Mouse (Mus musculus): ENCODE results near the gene 2200002D01Rik. TPM values are rescaled to one million over a fixed set of nuclear protein-coding genes. Genes with fewer than 3 reads are reported as not detected.

2200002D01Rik gene
- total RNA-seq, 1 experiment, result 20.0 TPM

GRCm38 (mm10) chr7:29259781-29260730 is 11.8 kb upstream of the 2200002D01Rik start:
- peaks cover 46% of the 10 kb centered on the region for H3K36me3 ChIP-seq (ENCODE audit: control insufficient read depth, insufficient read depth, low read length, poor library complexity, severe bottlenecking)
- DNase-seq (ENCODE audit: low read depth, low spot score), result no peak
- peaks cover 0 to 7% of the 10 kb centered on the region in 2 experiments; a peak in 2 of 4 replicates for H3K4me1 ChIP-seq (ENCODE audit: control insufficient read depth in 2 of 2, insufficient read depth in 2 of 2, low read length in 2 of 2, poor library complexity in 1 of 2)
- no peaks in the 10 kb centered on the region for H3K9me3 ChIP-seq (ENCODE audit: control insufficient read depth, insufficient read depth, low read depth, low read length)
- in situ Hi-C loops (cut with MboI; ENCODE audit: low sequenced_read_pairs in 2 of 2, unreplicated experiment in 2 of 2), result no loop called here
- H3K4me3 ChIP-seq (ENCODE audit: insufficient read depth in 1 of 2, low read depth in 1 of 2, low read length in 2 of 2, poor library complexity in 1 of 2, severe bottlenecking in 1 of 2), result no peak overlapping the region
- TF ChIP-seq ZNF384 (IDR thresholded peaks at IDR 0.05; ENCODE audit: low read depth, low read length), result no peak
- TF ChIP-seq MAFK (IDR thresholded peaks at IDR 0.05; ENCODE audit: insufficient read depth, low read depth, low read length), result no peak
- TF ChIP-seq ZC3H11A (IDR thresholded peaks at IDR 0.05; ENCODE audit: borderline replicate concordance, low read depth, low read length), result no peak
- TF ChIP-seq CHD2 (IDR thresholded peaks at IDR 0.05; ENCODE audit: low read depth, low read length), result no peak
- no peak for TF ChIP-seq HCFC1 (IDR thresholded peaks at IDR 0.05; ENCODE audit: borderline replicate concordance, insufficient read depth, low read length)
- no peak overlapping the region for H3K27ac ChIP-seq (ENCODE audit: insufficient read depth, low read depth, low read length, poor library complexity, severe bottlenecking)
- H3K9ac ChIP-seq (ENCODE audit: insufficient read depth, low read depth, low read length, poor library complexity, severe bottlenecking), result no peak overlapping the region

- Histone ChIP-seq H3K9ac (ENCODE audit: insufficient read depth, low read depth, low read length, poor library complexity, severe bottlenecking) (no peak overlapping the region), H3K4me1 (ENCODE audit: control insufficient read depth in 2 of 2, insufficient read depth in 2 of 2, low read length in 2 of 2, poor library complexity in 1 of 2) (peaks cover 0 to 8% of the 10 kb centered on the region in 2 experiments; a peak in 2 of 4 replicates), H3K36me3 (ENCODE audit: control insufficient read depth, insufficient read depth, low read length, poor library complexity, severe bottlenecking) (peaks cover 46% of the 10 kb centered on the region), H3K27ac (ENCODE audit: insufficient read depth, low read depth, low read length, poor library complexity, severe bottlenecking) (no peak overlapping the region), H3K9me3 (ENCODE audit: control insufficient read depth, insufficient read depth, low read depth, low read length) (no peaks in the 10 kb centered on the region), H3K4me3 (ENCODE audit: insufficient read depth in 1 of 2, low read depth in 1 of 2, low read length in 2 of 2, poor library complexity in 1 of 2, severe bottlenecking in 1 of 2) (no peak overlapping the region)
- TF ChIP-seq MAFK (IDR thresholded peaks at IDR 0.05; ENCODE audit: insufficient read depth, low read depth, low read length) (no peak), HCFC1 (IDR thresholded peaks at IDR 0.05; ENCODE audit: borderline replicate concordance, insufficient read depth, low read length) (no peak), ZC3H11A (IDR thresholded peaks at IDR 0.05; ENCODE audit: borderline replicate concordance, low read depth, low read length) (no peak), ZNF384 (IDR thresholded peaks at IDR 0.05; ENCODE audit: low read depth, low read length) (no peak), CHD2 (IDR thresholded peaks at IDR 0.05; ENCODE audit: low read depth, low read length) (no peak)
- DNase-seq (ENCODE audit: low read depth, low spot score), result no peak
- in situ Hi-C loops (cut with MboI; ENCODE audit: low sequenced_read_pairs in 2 of 2, unreplicated experiment in 2 of 2), result no loop called here
Observed at GRCm38 (mm10) chr7:29257368-29257767, 9.1 kb upstream of the 2200002D01Rik start.

- H3K4me1 ChIP-seq (ENCODE audit: control insufficient read depth in 2 of 2, insufficient read depth in 2 of 2, low read length in 2 of 2, poor library complexity in 1 of 2), result peaks cover 0 to 8% of the 10 kb centered on the region in 2 experiments; a peak in 2 of 4 replicates
- TF ChIP-seq ZNF384 (IDR thresholded peaks at IDR 0.05; ENCODE audit: low read depth, low read length) (no peak), ZC3H11A (IDR thresholded peaks at IDR 0.05; ENCODE audit: borderline replicate concordance, low read depth, low read length) (no peak), MAFK (IDR thresholded peaks at IDR 0.05; ENCODE audit: insufficient read depth, low read depth, low read length) (no peak), CHD2 (IDR thresholded peaks at IDR 0.05; ENCODE audit: low read depth, low read length) (no peak), HCFC1 (IDR thresholded peaks at IDR 0.05; ENCODE audit: borderline replicate concordance, insufficient read depth, low read length) (no peak)
- H3K9me3 ChIP-seq (ENCODE audit: control insufficient read depth, insufficient read depth, low read depth, low read length), result no peaks in the 10 kb centered on the region
- no peak for DNase-seq (ENCODE audit: low read depth, low spot score)
- no peak overlapping the region for H3K9ac ChIP-seq (ENCODE audit: insufficient read depth, low read depth, low read length, poor library complexity, severe bottlenecking)
- no peak overlapping the region for H3K4me3 ChIP-seq (ENCODE audit: insufficient read depth in 1 of 2, low read depth in 1 of 2, low read length in 2 of 2, poor library complexity in 1 of 2, severe bottlenecking in 1 of 2)
- H3K36me3 ChIP-seq (ENCODE audit: control insufficient read depth, insufficient read depth, low read length, poor library complexity, severe bottlenecking), result peaks cover 46% of the 10 kb centered on the region
- H3K27ac ChIP-seq (ENCODE audit: insufficient read depth, low read depth, low read length, poor library complexity, severe bottlenecking), result no peak overlapping the region
- in situ Hi-C loops (cut with MboI; ENCODE audit: low sequenced_read_pairs in 2 of 2, unreplicated experiment in 2 of 2), result no loop called here
Observed at GRCm38 (mm10) chr7:29255875-29256274, 7.6 kb upstream of the 2200002D01Rik start.

GRCm38 (mm10) chr7:29253842-29254241 is 5.6 kb upstream of the 2200002D01Rik start:
- H3K36me3 ChIP-seq (ENCODE audit: control insufficient read depth, insufficient read depth, low read length, poor library complexity, severe bottlenecking), result peaks cover 34% of the 10 kb centered on the region
- no peak for DNase-seq (ENCODE audit: low read depth, low spot score)
- TF ChIP-seq ZC3H11A (IDR thresholded peaks at IDR 0.05; ENCODE audit: borderline replicate concordance, low read depth, low read length) (no peak), ZNF384 (IDR thresholded peaks at IDR 0.05; ENCODE audit: low read depth, low read length) (no peak), CHD2 (IDR thresholded peaks at IDR 0.05; ENCODE audit: low read depth, low read length) (no peak), HCFC1 (IDR thresholded peaks at IDR 0.05; ENCODE audit: borderline replicate concordance, insufficient read depth, low read length) (no peak), MAFK (IDR thresholded peaks at IDR 0.05; ENCODE audit: insufficient read depth, low read depth, low read length) (no peak)
- H3K4me1 ChIP-seq (ENCODE audit: control insufficient read depth in 2 of 2, insufficient read depth in 2 of 2, low read length in 2 of 2, poor library complexity in 1 of 2), result peaks cover 0 to 5% of the 10 kb centered on the region in 2 experiments; a peak in 1 of 4 replicates
- H3K9ac ChIP-seq (ENCODE audit: insufficient read depth, low read depth, low read length, poor library complexity, severe bottlenecking), result no peak overlapping the region
- no peaks in the 10 kb centered on the region for H3K9me3 ChIP-seq (ENCODE audit: control insufficient read depth, insufficient read depth, low read depth, low read length)
- in situ Hi-C loops (cut with MboI; ENCODE audit: low sequenced_read_pairs in 2 of 2, unreplicated experiment in 2 of 2), result no loop called here
- no peak overlapping the region for H3K4me3 ChIP-seq (ENCODE audit: insufficient read depth in 1 of 2, low read depth in 1 of 2, low read length in 2 of 2, poor library complexity in 1 of 2, severe bottlenecking in 1 of 2)
- H3K27ac ChIP-seq (ENCODE audit: insufficient read depth, low read depth, low read length, poor library complexity, severe bottlenecking), result no peak overlapping the region
